Mouse (Mus musculus) thymus, adult 2 months (tissue): ENCODE measurements around the gene Gm27021. TPM values are rescaled to one million over a fixed set of nuclear protein-coding genes. Genes with fewer than 3 reads are reported as not detected.

ENCODE experiments used
- DNase-seq: peaks from one replicate; pipeline ENCODE4 v3.0.0; 2021
- H3K27ac ChIP-seq: fragments of 200-500 bp; 2 replicates; pipeline ENCODE4 v1.5.1; 2012; ENCODE audit warnings: low read length, control low read depth; ENCODE audit not compliant: control insufficient read depth, insufficient read depth
- H3K27me3 ChIP-seq: fragments of 200-500 bp; 2 replicates; pipeline ENCODE4 v1.6.1; 2012; ENCODE audit warnings: mild to moderate bottlenecking, low read length, moderate library complexity, mixed read lengths; ENCODE audit not compliant: control insufficient read depth, insufficient read depth
- H3K36me3 ChIP-seq: fragments of 200-500 bp; 2 replicates; pipeline ENCODE4 v1.6.1; 2012; ENCODE audit warnings: mild to moderate bottlenecking, low read length, moderate library complexity; ENCODE audit not compliant: control insufficient read depth, insufficient read depth
- H3K4me1 ChIP-seq: fragments of 200-500 bp; replicated peaks from 2 replicates; pipeline ENCODE4 v1.6.1; 2012; ENCODE audit warnings: low read length; ENCODE audit not compliant: control insufficient read depth, insufficient read depth
- H3K4me3 ChIP-seq: fragments of 200-500 bp; 2 replicates; pipeline ENCODE4 v1.5.1; 2012; ENCODE audit warnings: mild to moderate bottlenecking, low read length, control low read depth, moderate library complexity; ENCODE audit not compliant: control insufficient read depth, insufficient read depth
- CTCF ChIP-seq: fragments of 200-500 bp; IDR thresholded peaks from 2 replicates; pipeline ENCODE4 v1.5.1; 2012; ENCODE audit warnings: mild to moderate bottlenecking, control low read depth, low read length, moderate library complexity, borderline replicate concordance; ENCODE audit not compliant: control insufficient read depth, poor library complexity, insufficient read depth; ENCODE audit errors: extremely low read depth
- POLR2A ChIP-seq: fragments of 200-500 bp; IDR thresholded peaks from 2 replicates; pipeline ENCODE4 v1.6.1; 2012; ENCODE audit warnings: mild to moderate bottlenecking, low read length, control low read depth, moderate library complexity; ENCODE audit not compliant: control insufficient read depth, poor library complexity, insufficient read depth; ENCODE audit errors: extremely low read depth
- WGBS: fragments of 180-500 bp; shearing (Covaris S2); methylation state at CpG from one replicate; pipeline ENCODE4 v1.1.7; 2018; 5-methylcytosine and 5-hydroxymethylcytosine counted together
- polyA plus RNA-seq: library from polyadenylated mRNA; depleted of rRNA; stranded (reverse); fragments of >200 nt; gene quantifications from 2 replicates; pipeline ENCODE4 v1.2.3, GENCODE M21; 2012

The Gm27021 gene
- polyA plus RNA-seq, 1 experiment: 1.6 TPM

- TF ChIP-seq CTCF (no peak), POLR2A (no peak)
- Histone ChIP-seq H3K4me1 (no peaks in the 10 kb centered on the region), H3K36me3 (no peaks in the 10 kb centered on the region), H3K27me3 (no peaks in the 10 kb centered on the region), H3K4me3 (no peak overlapping the region), H3K27ac (no peak overlapping the region)
- whole genome bisulfite sequencing: 95% methylated on average over 3 of the region's 3 CpGs
- DNase-seq: no peak
These were observed 53.4 kb downstream of the Gm27021 start for GRCm38 (mm10) chr8:120614491-120614890.

GRCm38 (mm10) chr8:120610824-120611223 lies 57.1 kb downstream of the Gm27021 start:
- DNase-seq: no peak
- 0 out of 2 replicates have a peak, but pooled peaks cover 2% of the 10 kb centered on the region for H3K4me1 ChIP-seq
- 92% methylated on average over 6 of the region's 6 CpGs for WGBS
- H3K36me3 ChIP-seq: no peaks in the 10 kb centered on the region
- H3K4me3 ChIP-seq: no peak overlapping the region
- TF ChIP-seq POLR2A (no peak), CTCF (no peak)
- H3K27me3 ChIP-seq: no peaks in the 10 kb centered on the region
- no peak overlapping the region for H3K27ac ChIP-seq

- DNase-seq: peak; percentile 80
- H3K27ac ChIP-seq: no peak overlapping the region
- no peaks in the 10 kb centered on the region for H3K27me3 ChIP-seq
- 14% methylated on average over 7 of the region's 7 CpGs for WGBS
- TF ChIP-seq CTCF (no peak), POLR2A (no peak)
- H3K4me3 ChIP-seq: no peak overlapping the region
- H3K4me1 ChIP-seq: 0 out of 2 replicates have a peak, but pooled peaks cover 2% of the 10 kb centered on the region
- no peaks in the 10 kb centered on the region for H3K36me3 ChIP-seq
These were observed 60.0 kb downstream of the Gm27021 start for GRCm38 (mm10) chr8:120607885-120608284.

- Histone ChIP-seq H3K4me1 (0 out of 2 replicates have a peak, but pooled peaks cover 2% of the 10 kb centered on the region), H3K27ac (no peak overlapping the region), H3K36me3 (no peaks in the 10 kb centered on the region), H3K4me3 (no peak overlapping the region), H3K27me3 (no peaks in the 10 kb centered on the region)
- 87% methylated on average over 9 of the region's 9 CpGs for WGBS
- no peak for TF ChIP-seq POLR2A
- TF ChIP-seq CTCF: no peak
- no peak for DNase-seq
These were observed 60.4 kb downstream of the Gm27021 start for GRCm38 (mm10) chr8:120607460-120607859.

- 0 out of 2 replicates have a peak, but pooled peaks cover 2% of the 10 kb centered on the region for H3K4me1 ChIP-seq
- TF ChIP-seq CTCF: no peak
- TF ChIP-seq POLR2A: no peak
- no peaks in the 10 kb centered on the region for H3K27me3 ChIP-seq
- no peaks in the 10 kb centered on the region for H3K36me3 ChIP-seq
- 97% methylated on average over 6 of the region's 6 CpGs for WGBS
- no peak overlapping the region for H3K27ac ChIP-seq
- no peak overlapping the region for H3K4me3 ChIP-seq
- no peak for DNase-seq
These were observed 65.2 kb downstream of the Gm27021 start for GRCm38 (mm10) chr8:120602672-120603071.

GRCm38 (mm10) chr8:120599504-120599903 lies 68.4 kb downstream of the Gm27021 start:
- H3K27ac ChIP-seq: no peak overlapping the region
- no peaks in the 10 kb centered on the region for H3K27me3 ChIP-seq
- TF ChIP-seq POLR2A: no peak
- peak; percentile 67; the same call in 1 of the 2 replicates for TF ChIP-seq CTCF
- H3K36me3 ChIP-seq: no peaks in the 10 kb centered on the region
- no peaks in the 10 kb centered on the region for H3K4me1 ChIP-seq
- peak; percentile 82 for DNase-seq
- WGBS: 32% methylated on average over 7 of the region's 7 CpGs
- H3K4me3 ChIP-seq: no peak overlapping the region

GRCm38 (mm10) chr8:120598579-120598978 lies 69.3 kb downstream of the Gm27021 start:
- H3K4me3 ChIP-seq: no peak overlapping the region
- H3K27ac ChIP-seq: no peak overlapping the region
- no peaks in the 10 kb centered on the region for H3K27me3 ChIP-seq
- no peaks in the 10 kb centered on the region for H3K4me1 ChIP-seq
- TF ChIP-seq POLR2A (no peak), CTCF (no peak)
- 93% methylated on average over 24 of the region's 24 CpGs for WGBS
- no peaks in the 10 kb centered on the region for H3K36me3 ChIP-seq
- DNase-seq: no peak
